Mouse (Mus musculus): ENCODE results near the gene Gstp2.

GRCm38 (mm10) chr19:4057389-4057788 is 11.6 kb upstream of the Gstp2 start:
- TF ChIP-seq USF1 (IDR thresholded peaks at IDR 0.05; ENCODE audit: low read depth) (no peak), POLR2A (IDR thresholded peaks at IDR 0.05; ENCODE audit: insufficient read length, low read depth) (no peak), TCF12 (IDR thresholded peaks at IDR 0.05; ENCODE audit: insufficient read depth, poor library complexity, severe bottlenecking) (no peak), MYOG (IDR thresholded peaks at IDR 0.05; ENCODE audit: control insufficient read depth in 1 of 3, insufficient read depth in 1 of 3, insufficient read length in 2 of 3, low read depth in 2 of 3) (no peak)

Measured in myocyte (in vitro differentiated cells).